Mouse (Mus musculus): ENCODE measurements around the gene Ercc1. TPM values are rescaled to one million over a fixed set of nuclear protein-coding genes. Genes with fewer than 3 reads are reported as not detected.
A peak's percentile ranks its signal among the peaks of the same experiment; 100 is the strongest.

Gene Ercc1
- polyA plus RNA-seq, 1 experiment from 2014 or later = 32.8 TPM

DNA sequence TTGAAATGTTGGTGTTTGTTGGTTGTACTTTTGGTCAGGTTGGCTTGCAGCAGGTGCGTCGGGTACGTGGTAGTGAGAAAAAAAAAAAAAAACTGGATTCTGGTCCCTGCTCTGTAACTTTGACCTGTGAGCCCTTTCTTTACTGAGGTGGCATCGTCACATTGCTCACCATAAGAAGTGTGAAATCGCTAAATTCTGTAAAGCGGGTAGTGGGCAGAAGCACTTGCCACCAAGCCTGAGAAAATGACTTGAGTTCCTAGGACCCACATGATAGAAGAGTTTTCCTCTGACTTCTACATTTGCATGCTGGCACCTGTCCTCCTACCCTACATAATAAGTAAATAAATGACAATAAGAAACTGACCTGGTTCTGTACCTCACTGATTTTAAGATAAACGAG lies 23.9 kb upstream of the Ercc1 start:
- Histone ChIP-seq H3K4me1 (replicated peaks; ENCODE audit: control insufficient read depth, insufficient read depth) (no peaks in the 10 kb centered on the region; the same call in 1 of the 2 replicates), H3K9ac (ENCODE audit: low read length) (no peak overlapping the region), H3K9me3 (ENCODE audit: control insufficient read depth, low read length) (no peaks in the 10 kb centered on the region), H3K4me3 (ENCODE audit: low read depth, low read length) (peak overlapping the region; percentile 46; the same call in 1 of the 2 replicates), H3K27me3 (ENCODE audit: control insufficient read depth, insufficient read depth, low read length) (no peaks in the 10 kb centered on the region), H3K27ac (replicated peaks) (no peak overlapping the region), H3K4me2 (replicated peaks; ENCODE audit: low read depth) (peak overlapping the region; percentile 83), H3K36me3 (ENCODE audit: control insufficient read depth, insufficient read depth, low read length) (no peaks in the 10 kb centered on the region)
- no peak for DNase-seq (ENCODE audit: low spot score)
- ATAC-seq (ENCODE audit: low FRiP score, low TSS enrichment) = no peak
- TF ChIP-seq CTCF (IDR thresholded peaks at IDR 0.05; ENCODE audit: low read depth) (no peak), EP300 (optimal IDR thresholded peaks at IDR 0.05) (no peak)
- 28% methylated on average over 7 of the region's 7 CpGs for WGBS

DNA sequence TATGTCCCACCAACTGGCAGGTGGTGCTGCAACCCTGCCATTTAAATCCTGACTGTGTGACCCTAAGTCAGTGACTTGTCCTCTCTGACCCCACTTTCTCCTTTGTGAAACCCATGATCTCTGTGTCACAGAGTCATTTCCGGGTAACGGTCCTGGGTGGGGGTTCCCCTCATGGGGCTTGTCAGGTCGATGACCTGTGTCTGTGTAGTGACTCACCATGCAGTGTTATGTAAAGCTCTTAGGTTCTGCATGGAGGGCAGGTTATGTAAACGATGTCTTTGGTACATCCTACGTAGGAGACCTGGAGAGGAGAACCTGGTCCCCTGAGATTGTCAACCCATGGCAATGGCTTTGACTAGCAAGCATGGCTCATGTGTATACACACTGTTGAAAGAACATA lies 23.1 kb upstream of the Ercc1 start:
- DNase-seq (ENCODE audit: low spot score) = no peak
- WGBS = 40% methylated on average over 5 of the region's 5 CpGs
- H3K4me1 ChIP-seq (replicated peaks; ENCODE audit: control insufficient read depth, insufficient read depth) = no peaks in the 10 kb centered on the region; the same call in 1 of the 2 replicates
- no peaks in the 10 kb centered on the region for H3K36me3 ChIP-seq (ENCODE audit: control insufficient read depth, insufficient read depth, low read length)
- ATAC-seq (ENCODE audit: low FRiP score, low TSS enrichment) = no peak
- no peak overlapping the region for H3K27ac ChIP-seq (replicated peaks)
- no peak overlapping the region for H3K9ac ChIP-seq (ENCODE audit: low read length)
- H3K9me3 ChIP-seq (ENCODE audit: control insufficient read depth, low read length) = no peaks in the 10 kb centered on the region
- H3K27me3 ChIP-seq (ENCODE audit: control insufficient read depth, insufficient read depth, low read length) = no peaks in the 10 kb centered on the region
- TF ChIP-seq CTCF (IDR thresholded peaks at IDR 0.05; ENCODE audit: low read depth) = no peak
- no peak for TF ChIP-seq EP300 (optimal IDR thresholded peaks at IDR 0.05)
- H3K4me2 ChIP-seq (replicated peaks; ENCODE audit: low read depth) = no peak overlapping the region
- H3K4me3 ChIP-seq (ENCODE audit: low read depth, low read length) = no peak overlapping the region

DNA sequence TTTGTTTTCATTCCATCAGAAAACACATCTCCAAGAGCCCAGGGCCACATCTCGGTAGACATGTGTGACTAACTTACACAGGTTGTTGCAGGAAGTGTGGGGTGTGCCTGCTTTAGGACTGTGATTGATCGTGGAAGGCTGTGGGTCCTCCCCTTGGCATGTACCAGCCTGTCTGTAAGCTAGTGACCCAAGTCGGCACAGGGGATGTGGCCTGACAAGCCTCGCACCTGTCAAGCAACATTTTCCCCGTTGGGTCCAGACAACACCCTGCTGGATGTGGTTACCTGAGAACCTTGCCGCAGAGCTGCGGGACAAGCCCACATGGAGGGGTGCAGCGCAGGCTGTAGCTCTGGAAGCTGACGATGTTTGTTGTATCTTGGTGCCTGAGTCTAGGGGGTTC lies 22.1 kb upstream of the Ercc1 start:
- 39% methylated on average over 9 of the region's 9 CpGs for WGBS
- Histone ChIP-seq H3K4me3 (ENCODE audit: low read depth, low read length) (no peak overlapping the region), H3K9ac (ENCODE audit: low read length) (no peak overlapping the region), H3K27me3 (ENCODE audit: control insufficient read depth, insufficient read depth, low read length) (no peaks in the 10 kb centered on the region), H3K36me3 (ENCODE audit: control insufficient read depth, insufficient read depth, low read length) (no peaks in the 10 kb centered on the region), H3K27ac (replicated peaks) (peak overlapping the region; percentile 61; the same call in 1 of the 2 replicates), H3K4me2 (replicated peaks; ENCODE audit: low read depth) (no peak overlapping the region), H3K9me3 (ENCODE audit: control insufficient read depth, low read length) (no peaks in the 10 kb centered on the region), H3K4me1 (replicated peaks; ENCODE audit: control insufficient read depth, insufficient read depth) (peaks cover 3% of the 10 kb centered on the region; the same call in 1 of the 2 replicates)
- no peak for ATAC-seq (ENCODE audit: low FRiP score, low TSS enrichment)
- no peak for DNase-seq (ENCODE audit: low spot score)
- TF ChIP-seq EP300 (optimal IDR thresholded peaks at IDR 0.05) (peak; percentile 68), CTCF (IDR thresholded peaks at IDR 0.05; ENCODE audit: low read depth) (no peak)

GRCm38 (mm10) chr7:19324221-19324620 lies 20.4 kb upstream of the Ercc1 start:
- H3K9ac ChIP-seq (ENCODE audit: low read length) = no peak overlapping the region
- peaks cover 3% of the 10 kb centered on the region; the same call in 1 of the 2 replicates for H3K4me1 ChIP-seq (replicated peaks; ENCODE audit: control insufficient read depth, insufficient read depth)
- no peak for ATAC-seq (ENCODE audit: low FRiP score, low TSS enrichment)
- no peak overlapping the region for H3K4me3 ChIP-seq (ENCODE audit: low read depth, low read length)
- TF ChIP-seq EP300 (optimal IDR thresholded peaks at IDR 0.05) (no peak), CTCF (IDR thresholded peaks at IDR 0.05; ENCODE audit: low read depth) (no peak)
- DNase-seq (ENCODE audit: low spot score) = no peak
- no peak overlapping the region for H3K4me2 ChIP-seq (replicated peaks; ENCODE audit: low read depth)
- H3K27me3 ChIP-seq (ENCODE audit: control insufficient read depth, insufficient read depth, low read length) = no peaks in the 10 kb centered on the region
- 86% methylated on average over 11 of the region's 11 CpGs for WGBS
- no peaks in the 10 kb centered on the region for H3K36me3 ChIP-seq (ENCODE audit: control insufficient read depth, insufficient read depth, low read length)
- no peak overlapping the region; the same call in 1 of the 2 replicates for H3K27ac ChIP-seq (replicated peaks)
- H3K9me3 ChIP-seq (ENCODE audit: control insufficient read depth, low read length) = no peaks in the 10 kb centered on the region

DNA sequence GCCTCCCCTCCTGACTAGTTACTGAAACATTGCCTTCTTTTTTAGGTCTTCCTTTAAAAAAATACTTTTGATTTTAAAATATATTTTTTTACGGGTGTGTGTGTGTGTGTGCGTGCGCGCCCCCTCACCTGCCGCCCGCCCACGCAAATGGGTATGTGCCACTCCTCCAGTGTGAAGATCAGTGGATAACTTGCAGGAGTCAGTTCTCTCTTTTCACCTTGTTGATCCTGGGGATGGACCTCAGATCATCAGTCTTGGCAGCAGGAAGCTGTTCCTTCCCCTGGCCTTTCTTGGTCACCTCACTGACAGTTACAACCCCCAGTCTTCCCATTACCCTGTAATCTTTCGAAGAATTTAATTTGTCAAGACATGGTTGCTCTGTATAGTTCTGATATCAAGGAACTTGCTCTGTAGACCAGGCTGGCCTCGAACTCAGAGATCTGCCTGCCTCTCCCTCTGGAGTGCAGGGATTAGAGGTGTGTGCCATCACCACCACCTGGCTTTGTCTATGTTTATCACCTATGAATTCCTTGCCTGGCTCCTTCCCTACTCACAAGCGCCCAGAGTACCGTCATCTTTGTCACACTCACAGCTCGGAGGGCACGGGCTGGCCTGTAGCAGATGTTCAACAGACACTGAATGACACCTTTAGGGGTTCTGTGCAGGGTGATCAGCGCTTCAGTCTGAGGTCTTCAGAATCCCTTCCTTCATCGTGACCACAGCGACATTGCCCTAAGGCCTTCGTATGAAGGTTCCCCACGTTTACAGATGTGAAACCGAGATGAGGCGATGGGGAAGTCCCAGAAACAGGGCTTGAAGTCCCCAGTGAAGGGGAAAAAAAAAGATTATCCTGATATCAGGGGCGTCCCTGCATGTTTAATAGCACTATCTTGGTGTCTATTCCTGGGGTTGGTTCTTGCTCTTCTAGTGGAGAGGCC lies 19.0 kb upstream of the Ercc1 start:
- no peak for DNase-seq (ENCODE audit: low spot score)
- Histone ChIP-seq H3K4me2 (replicated peaks; ENCODE audit: low read depth) (peak overlapping the region; percentile 73; the same call in 1 of the 2 replicates), H3K9me3 (ENCODE audit: control insufficient read depth, low read length) (no peaks in the 10 kb centered on the region), H3K27me3 (ENCODE audit: control insufficient read depth, insufficient read depth, low read length) (no peaks in the 10 kb centered on the region), H3K27ac (replicated peaks) (peak overlapping the region; percentile 89; the same call in 1 of the 2 replicates), H3K4me3 (ENCODE audit: low read depth, low read length) (no peak overlapping the region; the same call in 1 of the 2 replicates), H3K4me1 (replicated peaks; ENCODE audit: control insufficient read depth, insufficient read depth) (peaks cover 3% of the 10 kb centered on the region; the same call in 1 of the 2 replicates), H3K9ac (ENCODE audit: low read length) (no peak overlapping the region), H3K36me3 (ENCODE audit: control insufficient read depth, insufficient read depth, low read length) (no peaks in the 10 kb centered on the region)
- no peak for ATAC-seq (ENCODE audit: low FRiP score, low TSS enrichment)
- WGBS = 74% methylated on average over 21 of the region's 21 CpGs
- TF ChIP-seq CTCF (IDR thresholded peaks at IDR 0.05; ENCODE audit: low read depth) = no peak

GRCm38 (mm10) chr7:19326359-19326758 lies 18.2 kb upstream of the Ercc1 start:
- Histone ChIP-seq H3K9me3 (ENCODE audit: control insufficient read depth, low read length) (no peaks in the 10 kb centered on the region), H3K4me3 (ENCODE audit: low read depth, low read length) (peak overlapping the region; percentile 37), H3K36me3 (ENCODE audit: control insufficient read depth, insufficient read depth, low read length) (no peaks in the 10 kb centered on the region), H3K27me3 (ENCODE audit: control insufficient read depth, insufficient read depth, low read length) (no peaks in the 10 kb centered on the region), H3K4me2 (replicated peaks; ENCODE audit: low read depth) (peak overlapping the region; percentile 73), H3K9ac (ENCODE audit: low read length) (peak overlapping the region; percentile 53; the same call in 1 of the 2 replicates), H3K27ac (replicated peaks) (peak overlapping the region; percentile 89), H3K4me1 (replicated peaks; ENCODE audit: control insufficient read depth, insufficient read depth) (peaks cover 3% of the 10 kb centered on the region; the same call in 1 of the 2 replicates)
- under 1% methylated on average over 20 of the region's 20 CpGs for WGBS
- no peak for TF ChIP-seq CTCF (IDR thresholded peaks at IDR 0.05; ENCODE audit: low read depth)
- TF ChIP-seq EP300 (optimal IDR thresholded peaks at IDR 0.05) = no peak
- ATAC-seq (ENCODE audit: low FRiP score, low TSS enrichment) = peak; percentile 55
- DNase-seq (ENCODE audit: low spot score) = peak; percentile 90

Data from stomach, postnatal 0 days (tissue).